Mouse (Mus musculus) heart, postnatal 0 days (tissue): ENCODE measurements around the gene Pfas. TPM values are rescaled to one million over a fixed set of nuclear protein-coding genes. Genes with fewer than 3 reads are reported as not detected.

Experiments used
- ATAC-seq: fragments of 200-750 bp; cut with Nextera tagmentation; 2 replicates; pipeline ENCODE4 v1.8.0; 2017; ENCODE audit warnings: low read depth, moderate number of reproducible peaks, moderate library complexity; ENCODE audit not compliant: insufficient read depth
- DNase-seq: peaks from one replicate; pipeline ENCODE4 v3.0.0-alpha.2; 2016; ENCODE audit warnings: low spot score
- H3K27ac ChIP-seq: fragments of 300-500 bp; sonication (generic); 2 replicates; pipeline ENCODE4 v1.5.1; 2014; ENCODE audit warnings: low read depth, mild to moderate bottlenecking
- H3K27me3 ChIP-seq: fragments of 300-500 bp; sonication (generic); 2 replicates; pipeline ENCODE4 v1.6.1; 2014; ENCODE audit warnings: low read length, mixed read lengths; ENCODE audit not compliant: control insufficient read depth, insufficient read depth
- H3K36me3 ChIP-seq: fragments of 300-500 bp; sonication (generic); replicated peaks from 2 replicates; pipeline ENCODE4 v1.6.1; 2014; ENCODE audit warnings: low read length, mixed read lengths; ENCODE audit not compliant: control insufficient read depth, insufficient read depth
- H3K4me1 ChIP-seq: fragments of 300-500 bp; sonication (generic); 2 replicates; pipeline ENCODE4 v1.6.1; 2014; ENCODE audit warnings: antibody characterized with exemption; ENCODE audit not compliant: control insufficient read depth, insufficient read depth
- H3K4me2 ChIP-seq: fragments of 300-500 bp; sonication (generic); 2 replicates; pipeline ENCODE4 v1.6.1; 2014; ENCODE audit warnings: low read depth, mild to moderate bottlenecking, low read length, moderate library complexity
- H3K4me3 ChIP-seq: fragments of 300-500 bp; sonication (generic); 2 replicates; pipeline ENCODE4 v1.5.1; 2014; ENCODE audit warnings: low read depth, low read length
- H3K9ac ChIP-seq: fragments of 300-500 bp; sonication (generic); replicated peaks from 2 replicates; pipeline ENCODE4 v1.6.1; 2014; ENCODE audit warnings: low read depth, low read length, mixed read lengths
- H3K9me3 ChIP-seq: fragments of 300-500 bp; sonication (generic); replicated peaks from 2 replicates; pipeline ENCODE4 v1.6.1; 2016; ENCODE audit warnings: low read length; ENCODE audit not compliant: control insufficient read depth
- CTCF ChIP-seq: IDR thresholded peaks from 2 replicates; pipeline ENCODE4 v1.5.1; 2016; ENCODE audit warnings: antibody characterized with exemption, control low read depth, low read depth
- EP300 ChIP-seq: IDR thresholded peaks from 2 replicates; pipeline ENCODE4 v1.6.1; 2016; ENCODE audit warnings: antibody characterized with exemption, low read depth
- WGBS: fragments of 180-500 bp; shearing (Covaris S2); extraction: QIAGEN DNeasy Blood & Tissue Kit; methylation state at CpG from one replicate; pipeline ENCODE4 v1.1.7; 2014; 5-methylcytosine and 5-hydroxymethylcytosine counted together
- polyA plus RNA-seq: library from polyadenylated mRNA; unstranded; fragments of >200 nt; fragmentation: Nextera tagmentation; extraction: Ambion mirVana; gene quantifications from 2 replicates; pipeline ENCODE4 v1.2.1, GENCODE M21; 2015
- total RNA-seq: library from RNA; depleted of rRNA; stranded (reverse); fragments of >200 nt; gene quantifications from 2 replicates; pipeline ENCODE4 v1.2.3, GENCODE M21; 2014; ENCODE audit warnings: low replicate concordance

The Pfas gene
- total and polyA plus RNA-seq, 2 experiments from 2014 or later = 8.3 to 12.3 TPM

DNA sequence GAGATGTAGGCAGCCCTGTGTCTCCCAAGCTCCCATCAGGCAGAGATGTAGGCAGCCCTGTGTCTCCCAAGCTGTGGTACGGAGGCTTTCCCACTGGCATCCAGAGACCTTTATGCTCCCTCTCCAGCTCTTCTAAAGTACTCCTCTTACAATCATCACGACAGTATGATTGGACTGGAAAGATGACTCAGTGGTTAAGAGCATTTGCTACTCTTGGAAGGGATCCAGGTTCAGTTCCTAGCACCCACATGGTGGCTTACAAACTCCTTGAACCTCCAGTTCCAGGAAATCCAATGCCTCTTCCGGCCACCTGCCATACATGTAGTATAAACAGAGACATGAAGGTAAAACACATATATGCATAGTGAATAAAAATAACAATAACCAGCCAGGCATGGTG, 46.7 kb downstream of the Pfas start:
- no peak overlapping the region for H3K4me3 ChIP-seq
- no peak overlapping the region for H3K9ac ChIP-seq
- H3K4me1 ChIP-seq = no peaks in the 10 kb centered on the region
- no peaks in the 10 kb centered on the region for H3K27me3 ChIP-seq
- H3K27ac ChIP-seq = no peak overlapping the region
- 54% methylated on average over 3 of the region's 3 CpGs for WGBS
- H3K9me3 ChIP-seq = no peaks in the 10 kb centered on the region
- TF ChIP-seq EP300 (no peak), CTCF (no peak)
- no peak overlapping the region for H3K4me2 ChIP-seq
- no peak for ATAC-seq
- no peak for DNase-seq
- H3K36me3 ChIP-seq = no peaks in the 10 kb centered on the region

DNA sequence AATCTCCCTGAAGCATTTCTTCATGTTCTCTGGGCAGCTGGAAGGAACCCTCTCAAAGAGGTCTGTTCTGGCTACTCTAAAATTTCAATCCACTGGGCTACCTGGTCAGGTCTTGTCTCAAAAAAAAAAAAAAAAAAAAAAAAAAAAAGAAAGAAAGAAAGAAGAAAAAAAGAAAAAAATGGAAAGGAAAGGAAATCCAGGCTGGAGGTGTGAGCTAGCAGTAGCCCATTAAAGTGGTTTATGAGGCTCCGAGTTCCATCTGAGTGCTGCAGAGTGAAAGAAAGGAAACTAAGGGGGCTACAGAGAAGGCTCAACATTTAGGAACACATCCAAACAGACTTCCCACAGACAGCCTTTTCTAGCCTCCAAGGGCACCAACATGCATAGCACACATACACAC, 50.3 kb downstream of the Pfas start:
- ATAC-seq = no peak
- no peaks in the 10 kb centered on the region for H3K36me3 ChIP-seq
- no peak overlapping the region for H3K9ac ChIP-seq
- no peaks in the 10 kb centered on the region for H3K9me3 ChIP-seq
- WGBS = 92% methylated on average over 1 of the region's 1 CpGs
- peak overlapping the region; percentile 84; the same call in 1 of the 2 replicates for H3K27ac ChIP-seq
- 0 out of 2 replicates have a peak, but pooled peaks cover 7% of the 10 kb centered on the region for H3K27me3 ChIP-seq
- H3K4me2 ChIP-seq = no peak overlapping the region
- H3K4me3 ChIP-seq = no peak overlapping the region
- 0 out of 2 replicates have a peak, but pooled peaks cover 5% of the 10 kb centered on the region for H3K4me1 ChIP-seq
- no peak for TF ChIP-seq CTCF
- TF ChIP-seq EP300 = no peak
- no peak for DNase-seq

DNA sequence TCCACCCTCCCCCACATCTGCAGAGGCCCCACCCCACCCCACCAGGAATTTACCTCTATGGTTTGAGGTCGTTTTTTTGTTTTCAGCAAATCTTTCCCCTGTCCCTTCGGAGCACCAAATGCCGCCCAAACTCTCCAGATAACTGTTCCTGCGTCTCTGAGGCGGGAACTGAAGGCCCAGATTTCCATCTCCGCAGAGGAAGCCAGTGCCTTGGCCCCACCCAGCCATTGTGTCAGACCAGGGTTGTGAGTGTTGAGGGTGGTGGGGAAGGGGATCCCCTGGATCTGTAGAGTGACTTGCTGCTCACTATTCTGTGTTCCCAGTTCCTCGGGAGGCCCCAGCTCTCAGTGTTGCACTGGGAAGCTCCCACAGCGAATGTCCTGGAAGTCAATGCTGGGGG, 51.0 kb downstream of the Pfas start, which contains the start of gene Arhgef15:
TSS of gene Arhgef15 (minus strand) at position 173 of the 400 bp plus-strand sequence.
- Histone ChIP-seq H3K4me2 (peak within 1 kb of the TSS; percentile 69), H3K9me3 (no peaks in the 10 kb centered on the region)
- no peak for DNase-seq

DNA sequence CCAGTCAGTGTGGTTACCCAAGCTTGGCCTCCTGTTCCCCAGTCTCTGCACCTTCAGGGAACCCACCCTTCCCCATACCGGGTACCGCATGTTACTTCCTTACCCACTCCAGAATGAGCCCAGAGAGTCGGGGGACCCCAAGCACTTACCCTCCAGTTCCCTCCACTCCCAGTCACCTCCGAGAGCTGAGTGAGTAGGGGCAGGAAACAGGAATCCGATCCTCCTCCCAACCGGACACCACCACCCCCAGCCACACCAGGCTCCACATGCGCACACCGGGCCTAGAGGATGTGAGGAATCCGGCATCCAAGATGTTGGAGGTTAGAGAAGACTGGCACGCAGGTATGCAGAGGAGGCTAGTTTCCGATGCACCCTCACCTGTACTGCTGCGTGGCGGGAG, 51.6 kb downstream of the Pfas start:
- H3K4me1 ChIP-seq = 0 out of 2 replicates have a peak, but pooled peaks cover 5% of the 10 kb centered on the region
- H3K27me3 ChIP-seq = 0 out of 2 replicates have a peak, but pooled peaks cover 8% of the 10 kb centered on the region
- 32% methylated on average over 13 of the region's 13 CpGs for WGBS
- ATAC-seq (peak; percentile 59), DNase-seq (no peak)
- H3K4me3 ChIP-seq = peak overlapping the region; percentile 48
- peak overlapping the region; percentile 69 for H3K4me2 ChIP-seq
- H3K36me3 ChIP-seq = no peaks in the 10 kb centered on the region
- no peak for TF ChIP-seq CTCF
- no peak for TF ChIP-seq EP300
- peak overlapping the region; percentile 84 for H3K27ac ChIP-seq
- H3K9me3 ChIP-seq = no peaks in the 10 kb centered on the region
- peak overlapping the region; percentile 46 for H3K9ac ChIP-seq

More for the DNA sequence above, 51.0 kb downstream of the Pfas start, which contains the start of gene Arhgef15:
- 36% methylated on average over 8 of the region's 8 CpGs for WGBS
- H3K27me3 ChIP-seq = 0 out of 2 replicates have a peak, but pooled peaks cover 8% of the 10 kb centered on the region
- H3K27ac ChIP-seq = peak within 1 kb of the TSS; percentile 84
- 0 out of 2 replicates have a peak, but pooled peaks cover 5% of the 10 kb centered on the region for H3K4me1 ChIP-seq
- peak within 1 kb of the TSS; percentile 46 for H3K9ac ChIP-seq
- TF ChIP-seq CTCF (no peak), EP300 (no peak)
- H3K36me3 ChIP-seq = no peaks in the 10 kb centered on the region
- ATAC-seq = 0 out of 2 replicates have a peak, but pooled peaks have one; percentile 18
- peak within 1 kb of the TSS; percentile 48 for H3K4me3 ChIP-seq

DNA sequence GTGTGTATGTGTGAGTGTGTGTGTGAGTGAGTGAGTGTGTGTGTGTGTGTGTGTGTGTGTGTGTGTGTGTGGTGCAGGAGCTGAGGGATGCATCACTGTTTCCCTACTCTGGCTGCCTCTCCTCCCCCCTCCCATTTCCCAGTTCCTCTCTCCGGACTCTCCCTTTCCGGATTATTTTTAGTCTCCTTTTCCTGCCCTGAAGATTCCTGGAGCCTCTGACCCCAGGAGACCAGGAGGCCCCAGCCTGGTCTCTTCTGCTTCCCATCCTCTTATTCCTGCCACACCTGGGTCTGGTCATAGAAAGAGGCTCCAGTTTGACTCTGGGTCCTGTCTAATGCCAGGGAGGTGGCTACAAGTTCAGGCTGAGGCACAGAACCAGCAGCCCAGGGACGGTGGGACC, 52.2 kb downstream of the Pfas start:
- Histone ChIP-seq H3K9me3 (no peaks in the 10 kb centered on the region), H3K4me2 (peak overlapping the region; percentile 69), H3K4me3 (peak overlapping the region; percentile 48), H3K27ac (peak overlapping the region; percentile 84), H3K27me3 (0 out of 2 replicates have a peak, but pooled peaks cover 8% of the 10 kb centered on the region), H3K36me3 (no peaks in the 10 kb centered on the region), H3K4me1 (0 out of 2 replicates have a peak, but pooled peaks cover 5% of the 10 kb centered on the region), H3K9ac (no peak overlapping the region)
- DNase-seq (peak; percentile 74), ATAC-seq (peak; percentile 66; the same call in 1 of the 2 replicates)
- 4% methylated on average over 3 of the region's 3 CpGs for WGBS
- TF ChIP-seq EP300 = 0 out of 2 replicates have a peak, but pooled peaks have one; percentile 31
- TF ChIP-seq CTCF = no peak
